Mouse (Mus musculus): ENCODE data around the gene Tcf25.
"Not testable (repeated sequence)": the region's sequence is repeated elsewhere in the genome, so short reads cannot be mapped to it uniquely, and the experiment has no call there.

The Tcf25 gene

DNA sequence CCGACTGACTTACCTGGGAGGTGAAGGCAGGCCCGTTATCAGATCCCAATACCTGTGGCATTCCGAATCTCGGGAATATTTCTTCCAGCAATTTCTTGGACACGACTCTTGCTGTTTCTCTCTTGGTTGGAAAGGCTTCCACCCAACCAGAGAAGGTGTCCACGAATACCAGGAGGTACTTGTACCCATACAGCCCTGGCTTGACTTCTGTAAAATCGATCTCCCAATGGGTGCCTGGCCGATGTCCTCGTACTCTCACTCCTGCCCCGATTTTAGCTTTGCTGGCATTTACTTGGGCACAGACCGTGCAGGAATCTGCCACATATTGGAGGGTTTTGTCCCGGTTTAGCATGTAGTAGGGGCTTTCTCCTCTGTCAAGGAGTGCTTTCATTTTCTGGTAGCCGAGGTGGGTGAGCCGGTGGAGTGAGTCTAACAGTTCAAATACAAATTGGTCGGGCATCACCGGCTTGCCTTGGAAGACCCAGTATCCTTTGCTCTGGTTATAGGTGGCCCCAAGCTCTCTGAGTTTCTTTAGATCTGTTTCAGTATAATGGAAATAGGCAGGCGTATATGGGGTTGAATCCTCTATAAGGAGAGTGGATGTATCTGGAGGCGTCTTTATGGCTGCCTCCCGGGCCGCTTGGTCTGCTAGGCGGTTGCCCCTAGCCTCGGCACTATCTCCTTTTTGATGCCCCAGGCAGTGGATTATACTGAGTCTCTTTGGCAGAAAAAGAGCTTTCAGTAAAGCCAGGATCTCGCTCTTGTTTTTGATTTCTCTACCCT is 55.6 kb downstream of the Tcf25 start:
- peak; percentile 95 for DNase-seq (ENCODE audit: low read depth, low spot score)

DNA sequence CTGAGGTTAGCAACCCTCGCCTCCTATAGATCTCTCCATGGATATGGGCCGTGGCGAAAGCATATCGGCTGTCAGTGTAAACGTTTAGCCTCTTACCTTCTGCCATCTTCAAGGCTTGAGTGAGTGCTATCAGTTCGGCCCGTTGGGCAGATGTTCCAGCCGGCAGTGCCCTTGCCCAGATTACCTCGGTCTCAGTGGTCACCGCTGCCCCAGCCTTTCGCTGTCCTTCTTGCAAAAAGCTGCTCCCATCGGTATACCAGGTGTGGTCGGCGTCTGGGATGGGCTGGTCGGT is 56.1 kb downstream of the Tcf25 start:
- DNase-seq (ENCODE audit: low read depth, low spot score) = not testable (repeated sequence)

DNA sequence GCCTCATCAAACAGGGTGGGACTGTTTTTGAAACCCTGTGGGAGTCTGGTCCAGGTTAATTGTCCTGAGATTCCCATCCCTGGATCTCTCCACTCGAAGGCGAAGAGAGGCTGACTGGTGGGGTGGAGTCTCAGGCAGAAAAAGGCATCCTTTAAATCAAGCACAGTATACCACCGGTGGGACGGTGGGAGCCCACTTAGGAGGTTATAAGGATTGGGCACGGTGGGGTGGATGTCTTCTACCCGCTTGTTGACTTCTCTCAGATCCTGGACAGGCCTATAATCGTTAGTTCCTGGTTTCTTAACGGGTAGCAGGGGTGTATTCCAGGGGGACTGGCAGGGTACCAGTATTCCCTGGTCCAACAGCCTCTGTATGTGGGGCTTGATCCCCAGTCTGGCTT is 57.4 kb downstream of the Tcf25 start:
- DNase-seq (ENCODE audit: low read depth, low spot score) = peak; percentile 85

DNA sequence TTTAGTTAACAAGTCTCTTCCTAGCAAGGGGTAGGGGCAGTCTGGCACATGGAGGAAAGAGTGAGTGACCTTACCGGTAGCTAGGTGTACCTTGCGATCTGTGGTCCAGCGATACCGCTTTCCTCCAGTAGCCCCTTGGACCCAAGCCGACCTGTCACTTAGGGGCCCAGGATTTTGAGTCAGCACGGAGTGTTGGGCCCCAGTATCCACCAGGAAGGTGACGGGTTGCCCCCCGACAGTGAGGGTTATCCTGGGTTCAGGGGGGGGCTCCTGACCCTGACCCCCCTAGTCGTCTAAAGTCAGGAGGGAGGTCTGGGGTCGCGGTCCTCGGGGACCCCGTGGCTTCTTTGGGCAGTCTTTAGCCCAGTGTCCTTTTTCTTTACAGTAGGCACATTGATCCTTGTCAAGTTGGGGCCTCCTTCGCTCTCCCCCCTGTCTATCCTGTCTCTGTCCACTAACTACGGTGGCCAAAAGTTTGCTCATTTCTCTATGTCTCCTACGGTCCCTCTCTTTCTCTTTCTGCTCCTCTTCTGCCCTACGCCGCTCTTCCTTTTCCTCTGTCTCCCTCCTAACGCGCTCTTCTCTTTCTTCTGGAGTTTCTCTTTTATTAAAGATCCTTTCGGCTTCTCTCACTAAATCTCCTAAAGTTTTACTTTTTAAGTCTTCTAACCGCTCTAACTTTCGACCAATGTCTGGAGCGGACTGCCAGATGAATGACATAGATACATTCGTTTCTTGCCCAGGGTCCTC is 58.2 kb downstream of the Tcf25 start:
- DNase-seq (ENCODE audit: low read depth, low spot score) = peak; percentile 92

DNA sequence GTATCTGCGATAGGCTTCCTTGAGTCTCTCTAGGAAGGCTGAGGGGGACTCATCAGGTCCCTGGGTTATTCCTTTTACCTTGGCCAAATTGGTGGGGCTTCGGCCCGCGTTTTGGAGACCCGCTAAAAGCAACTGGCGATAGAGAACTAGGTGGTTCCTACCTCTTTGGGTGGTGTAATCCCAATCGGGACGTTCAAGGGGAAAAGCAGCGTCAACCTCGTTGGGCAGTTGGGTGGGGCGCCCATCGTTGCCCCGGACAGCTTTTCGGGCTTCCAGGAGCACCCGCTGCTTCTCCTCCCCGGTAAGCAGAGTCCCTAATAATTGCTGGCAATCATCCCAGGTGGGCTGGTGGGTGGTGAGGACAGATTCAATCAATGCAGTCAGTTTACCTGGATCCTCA is 58.8 kb downstream of the Tcf25 start:
- DNase-seq (ENCODE audit: low read depth, low spot score) = peak; percentile 88

DNA sequence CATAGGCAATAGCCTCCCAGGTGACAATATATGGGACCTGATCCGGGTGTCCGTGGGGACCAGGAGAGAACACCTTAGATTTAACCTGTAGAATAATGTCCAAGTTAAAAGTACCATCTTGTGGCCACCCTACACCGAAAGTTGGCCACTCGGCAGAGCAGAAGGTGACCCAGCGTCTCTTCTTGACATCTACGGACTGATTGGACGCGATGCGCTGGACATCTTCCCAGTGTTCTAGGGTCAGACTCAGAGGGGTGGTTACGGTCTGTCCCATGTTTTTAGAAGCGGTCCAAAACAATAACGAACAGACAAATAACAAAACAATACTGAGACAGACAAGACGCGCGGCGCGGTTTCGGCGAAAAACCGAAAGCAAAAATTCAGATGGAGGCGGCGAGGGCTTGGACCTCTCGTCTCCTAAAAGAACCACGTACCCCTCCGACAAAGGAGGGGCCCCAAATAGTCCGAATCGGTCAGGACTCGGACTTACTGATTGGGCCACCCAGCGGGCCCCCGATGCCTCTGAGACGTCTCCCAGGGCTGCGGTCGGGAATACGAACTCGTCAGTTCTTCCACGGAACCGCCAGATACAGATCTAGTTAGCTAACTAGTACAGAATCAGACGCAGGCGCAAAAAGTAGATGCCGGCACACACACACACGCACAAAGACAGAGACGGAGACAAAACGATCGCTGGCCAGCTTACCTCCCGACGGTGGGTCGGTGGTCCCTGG is 59.9 kb downstream of the Tcf25 start:
- DNase-seq (ENCODE audit: low read depth, low spot score) = peak; percentile 96

DNA sequence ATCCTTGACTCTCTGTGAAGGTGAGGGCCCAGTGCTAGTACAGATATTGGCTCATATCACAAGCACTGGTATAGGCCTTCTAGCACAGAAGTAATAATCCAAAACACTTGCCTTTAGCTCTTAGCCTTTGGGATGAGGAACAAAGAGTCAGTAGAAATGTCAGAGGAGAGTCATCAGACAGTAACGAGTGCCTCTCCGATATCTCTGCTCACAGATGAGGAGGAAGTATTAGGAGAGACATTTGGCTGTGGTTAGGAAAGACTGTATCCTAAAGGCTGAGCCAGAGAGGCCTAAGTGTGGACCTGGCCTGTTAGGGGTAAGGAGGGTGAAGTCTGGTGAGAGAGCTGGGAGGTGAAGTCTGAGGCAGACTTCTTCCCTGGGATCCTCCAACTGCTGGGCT is 68.2 kb downstream of the Tcf25 start:
- DNase-seq (ENCODE audit: low read depth, low spot score) = no peak

DNA sequence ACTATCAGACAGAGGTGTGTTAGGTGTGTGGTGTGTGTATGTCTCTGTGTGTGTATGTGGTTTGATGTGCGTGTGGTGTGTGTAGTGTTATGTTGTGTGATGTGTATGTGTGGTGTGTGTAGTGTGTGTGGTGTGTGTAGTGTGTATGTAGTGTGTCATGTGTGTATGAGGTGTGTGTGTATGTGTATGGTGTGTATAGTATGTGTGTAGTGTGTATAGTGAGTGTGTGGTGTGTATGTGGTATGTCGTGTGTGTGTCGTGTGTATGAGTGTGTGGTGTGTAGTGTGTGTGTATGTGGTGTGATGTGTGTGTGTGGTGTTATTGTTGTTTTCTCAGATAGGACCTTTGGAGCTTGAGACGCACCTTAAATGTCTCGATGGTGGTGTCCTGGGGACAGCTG is 68.8 kb downstream of the Tcf25 start:
- no peak for DNase-seq (ENCODE audit: low read depth, low spot score)

DNA sequence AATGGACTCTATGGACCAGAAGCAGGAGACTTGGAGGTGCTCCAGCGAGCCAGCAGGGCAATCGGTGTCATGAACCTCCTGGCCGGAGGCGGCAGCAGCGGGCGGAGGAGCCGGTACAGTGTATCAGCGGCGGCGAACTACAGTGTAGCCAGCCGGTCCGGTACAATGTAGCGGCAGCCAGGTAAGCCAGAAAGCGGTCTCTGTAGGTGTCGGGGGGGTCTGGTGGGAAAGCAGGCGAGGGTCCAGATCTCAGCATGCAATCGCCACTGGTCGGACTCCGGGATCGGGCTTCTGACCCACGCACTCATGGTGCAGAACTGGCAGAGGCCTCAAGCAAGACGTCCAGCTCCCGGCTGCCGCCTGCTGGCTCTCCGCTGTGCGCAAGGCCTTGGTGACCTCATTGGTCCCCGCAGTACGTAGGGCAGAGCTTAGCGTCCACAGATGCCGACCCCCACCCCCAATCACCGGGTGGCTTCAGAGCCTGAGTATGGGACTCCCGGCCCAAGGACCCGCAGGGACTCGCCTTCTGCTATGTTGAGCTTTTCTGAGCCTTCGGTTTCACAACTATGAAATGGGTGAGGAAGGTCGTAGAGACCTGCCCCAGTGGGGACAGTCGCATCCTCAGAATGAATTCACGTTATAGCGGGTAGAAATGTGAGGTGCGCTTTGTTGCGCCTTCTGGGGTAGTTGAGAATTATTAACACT is 69.5 kb downstream of the Tcf25 start:
- DNase-seq (ENCODE audit: low read depth, low spot score) = peak; percentile 97

DNA sequence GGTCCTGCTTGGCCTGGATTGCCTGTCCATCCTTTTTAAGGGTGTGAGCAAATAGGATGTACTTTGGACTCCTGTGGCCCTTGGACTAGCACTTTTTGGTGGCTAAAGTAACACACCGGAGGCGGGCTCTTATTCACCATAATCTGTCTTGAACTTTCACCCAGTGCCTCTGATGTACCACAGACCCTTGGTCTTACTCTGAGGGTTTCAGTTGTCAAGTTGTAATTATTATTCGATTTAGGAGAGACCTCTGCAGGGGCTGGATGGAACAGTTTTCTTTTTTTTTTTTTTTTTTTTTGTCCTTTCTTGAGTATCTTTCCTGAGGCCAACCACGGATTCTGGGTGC is 70.0 kb downstream of the Tcf25 start:
- DNase-seq (ENCODE audit: low read depth, low spot score) = no peak

DNA sequence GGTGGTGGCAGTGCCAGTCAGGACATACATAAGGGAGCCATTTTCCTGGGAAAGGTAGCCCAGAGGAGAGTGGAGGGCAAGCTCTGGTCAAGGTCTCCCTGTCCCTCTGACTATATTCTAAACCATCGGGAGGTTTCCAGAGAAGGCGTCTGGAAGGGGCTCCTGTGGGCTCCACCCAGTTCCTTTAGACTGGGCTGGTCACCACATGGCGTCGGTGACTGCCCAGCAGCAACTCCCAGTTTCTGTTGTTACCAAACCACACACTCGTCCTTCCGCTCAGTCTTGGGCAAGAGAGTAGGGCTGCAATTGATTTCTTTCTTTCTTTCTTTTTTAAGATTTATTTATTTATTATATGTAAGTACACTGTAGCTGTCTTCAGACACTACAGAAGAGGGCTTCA is 70.6 kb downstream of the Tcf25 start:
- DNase-seq (ENCODE audit: low read depth, low spot score) = no peak

DNA sequence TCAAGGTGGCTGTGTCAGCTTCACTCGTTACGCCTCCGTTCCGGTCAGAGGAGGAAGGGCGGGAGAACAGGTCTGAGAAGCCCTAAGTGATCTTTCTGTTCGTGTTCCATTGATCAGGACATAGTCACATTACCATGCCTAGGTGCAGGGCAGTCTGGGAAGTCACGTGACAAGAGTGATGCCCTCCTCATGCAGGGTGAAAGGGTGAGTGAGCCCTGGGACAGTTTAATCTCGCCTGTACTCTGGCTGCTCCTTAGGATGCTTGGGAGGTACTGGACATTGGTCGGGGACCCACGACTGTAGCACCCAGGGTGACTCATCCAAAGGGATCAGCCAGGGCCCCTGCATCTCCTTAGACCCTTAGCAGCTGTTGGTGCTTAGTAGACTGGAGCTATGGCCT is 72.4 kb downstream of the Tcf25 start:
- no peak for DNase-seq (ENCODE audit: low read depth, low spot score)

DNA sequence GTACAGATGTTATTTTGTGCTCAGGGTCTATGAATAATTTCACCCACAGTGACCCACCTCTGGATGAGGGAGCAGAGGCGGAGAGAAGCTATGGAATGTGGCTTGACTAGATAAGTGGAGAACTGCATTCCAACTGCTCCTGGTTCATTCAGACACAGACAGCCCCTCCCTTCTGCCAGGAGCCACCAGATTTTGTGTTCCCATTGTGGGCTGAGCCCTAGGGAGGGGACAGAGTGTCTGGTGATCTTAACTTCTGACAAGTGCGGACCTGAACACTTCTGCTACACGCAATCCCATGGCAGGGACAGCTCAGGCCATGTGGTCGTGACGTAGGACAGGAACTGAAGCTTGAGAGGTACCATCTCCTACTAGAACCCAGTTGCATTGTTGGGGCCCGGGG is 73.2 kb downstream of the Tcf25 start:
- no peak for DNase-seq (ENCODE audit: low read depth, low spot score)

DNA sequence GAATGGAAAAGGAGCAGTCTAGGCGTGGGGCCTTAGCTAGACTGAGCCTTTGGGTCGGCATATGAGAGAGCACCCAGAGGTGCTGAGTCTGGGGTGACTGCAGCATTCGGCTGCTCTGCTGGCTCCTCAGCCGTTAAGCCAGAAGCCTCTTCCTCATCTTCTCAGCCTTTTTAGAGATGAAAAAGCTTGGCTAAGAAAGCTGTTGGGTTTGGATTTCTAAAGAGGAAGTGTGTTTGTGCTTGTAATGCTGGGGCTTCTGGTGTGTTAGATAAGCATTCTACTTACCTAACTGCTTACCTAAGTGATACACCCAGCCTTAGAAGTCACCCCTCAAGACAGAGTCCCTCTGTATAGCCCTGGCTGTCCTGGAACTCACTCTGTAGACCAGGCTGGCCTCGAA is 77.2 kb downstream of the Tcf25 start:
- no peak for DNase-seq (ENCODE audit: low read depth, low spot score)

DNA sequence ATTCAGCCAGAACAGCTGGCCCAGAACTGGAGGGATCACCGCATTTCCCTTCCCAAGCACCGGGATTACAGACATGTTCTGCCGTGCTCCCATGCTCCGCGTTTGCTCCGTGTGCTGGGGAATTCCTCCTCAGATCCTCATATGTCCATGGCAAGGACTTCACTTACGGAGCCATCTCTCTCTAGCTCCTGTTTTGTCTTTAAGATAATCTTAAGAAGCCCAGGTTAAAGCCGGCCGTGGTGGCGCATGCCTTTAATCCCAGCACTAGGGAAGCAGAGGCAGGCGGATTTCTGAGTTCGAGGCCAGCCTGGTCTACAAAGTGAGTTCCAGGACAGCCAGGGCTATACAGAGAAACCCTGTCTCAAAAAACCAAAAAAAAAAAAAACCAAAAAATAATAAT is 78.2 kb downstream of the Tcf25 start:
- not testable (repeated sequence) for DNase-seq (ENCODE audit: low read depth, low spot score)

DNA sequence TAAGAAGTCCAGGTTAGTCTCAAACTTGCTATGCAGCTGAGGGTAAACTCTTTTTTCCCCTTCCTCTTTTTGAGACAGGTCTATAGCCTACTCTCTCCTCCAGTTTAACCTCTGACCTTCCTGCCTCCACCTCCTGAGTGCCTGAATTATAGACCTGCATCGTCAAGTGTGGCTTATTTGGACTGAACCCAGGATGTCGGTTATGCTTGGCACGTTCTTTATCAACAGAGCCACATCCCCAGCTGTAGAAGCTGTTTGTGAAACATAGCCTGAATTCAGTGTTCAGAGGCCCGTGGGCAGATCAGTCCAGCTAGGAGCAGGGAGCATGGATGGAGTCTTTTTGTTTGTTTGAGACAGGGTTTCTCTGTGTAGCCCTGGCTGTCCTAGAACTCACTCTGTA is 78.6 kb downstream of the Tcf25 start:
- DNase-seq (ENCODE audit: low read depth, low spot score) = no peak

DNA sequence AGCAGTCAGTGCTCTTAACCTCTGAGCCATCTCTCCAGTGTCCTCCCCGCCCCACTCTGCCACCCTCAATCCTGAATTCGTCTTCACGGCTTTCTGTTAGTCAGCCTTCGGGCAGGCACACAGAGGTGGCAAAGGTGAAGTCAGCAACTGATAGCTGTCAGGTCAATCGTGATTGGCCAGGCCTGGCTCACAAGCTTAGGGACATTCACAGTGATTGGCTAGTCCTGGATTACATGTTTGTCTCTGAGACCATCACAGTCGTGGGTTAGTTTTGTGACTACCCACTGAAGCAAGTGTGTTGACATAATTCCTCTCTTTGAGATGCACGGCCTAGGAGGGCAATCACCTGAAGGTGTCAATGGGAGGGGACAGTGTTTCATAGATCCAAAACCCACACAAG is 79.7 kb downstream of the Tcf25 start:
- no peak for DNase-seq (ENCODE audit: low read depth, low spot score)

Data from A20 (cell line).